ENCODE assay signal across 16 mouse cellular contexts in the genomic region with DNA sequence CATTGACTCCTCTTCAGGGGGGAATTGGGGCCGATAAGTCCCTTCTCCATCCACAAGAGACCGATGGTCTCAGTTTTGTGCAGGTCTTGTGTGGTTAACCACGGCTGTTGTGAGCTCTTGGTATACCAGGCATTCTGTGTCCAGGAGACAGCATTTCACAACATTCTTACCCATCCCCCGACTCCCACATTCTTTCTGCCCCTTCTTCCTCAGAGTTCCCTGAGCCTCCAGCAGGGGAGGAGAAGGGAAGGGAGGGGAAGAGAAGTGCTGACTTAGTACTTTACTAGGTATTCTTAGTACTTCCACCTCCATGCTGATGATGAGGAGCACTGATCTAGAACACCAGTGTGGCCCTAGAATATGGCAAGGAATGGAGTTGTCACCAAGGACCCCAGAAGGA.
"Had no signal": no experiment of that assay in that cellular context is flagged by ENCODE, and none has a peak within 500 bp of the region (broad histone marks: within the 10 kb centered on the region; RNA-seq: fewer than 3 reads in every experiment).

No protein-coding gene starts in this region.

- H3K4me3 ChIP-seq: liver, embryonic 13.5 days; liver, embryonic 15.5 days; megakaryocyte, embryonic 14.5 days; midbrain, embryonic 13.5 days; midbrain, embryonic 15.5 days; neural tube, embryonic 12.5 days; stomach, embryonic 15.5 days had no signal

- H3K36me3 ChIP-seq: liver, embryonic 13.5 days; liver, embryonic 15.5 days; midbrain, embryonic 13.5 days; midbrain, embryonic 15.5 days; neural tube, embryonic 12.5 days; stomach, embryonic 15.5 days had no signal

- H3K27ac ChIP-seq: liver, embryonic 13.5 days; liver, embryonic 15.5 days; midbrain, embryonic 13.5 days; midbrain, embryonic 15.5 days; neural tube, embryonic 12.5 days; stomach, embryonic 15.5 days; stomach, postnatal 0 days had no signal

- H3K9ac ChIP-seq: liver, embryonic 13.5 days; liver, embryonic 15.5 days; lung, embryonic 14.5 days; midbrain, embryonic 13.5 days; midbrain, embryonic 15.5 days; neural tube, embryonic 12.5 days; stomach, embryonic 15.5 days had no signal

- H3K27me3 ChIP-seq: liver, embryonic 13.5 days; liver, embryonic 15.5 days; megakaryocyte, embryonic 14.5 days; midbrain, embryonic 13.5 days; midbrain, embryonic 15.5 days; neural tube, embryonic 12.5 days; stomach, embryonic 15.5 days had no signal

- H3K9me3 ChIP-seq: liver, embryonic 13.5 days; liver, embryonic 15.5 days; midbrain, embryonic 13.5 days; midbrain, embryonic 15.5 days; neural tube, embryonic 12.5 days; stomach, embryonic 15.5 days had no signal

- H3K4me1 ChIP-seq: liver, embryonic 13.5 days; liver, embryonic 15.5 days; megakaryocyte, embryonic 14.5 days; midbrain, embryonic 13.5 days; midbrain, embryonic 15.5 days; neural tube, embryonic 12.5 days; stomach, embryonic 15.5 days had no signal

- ATAC-seq: midbrain, embryonic 13.5 days; midbrain, embryonic 15.5 days had no signal

- H3K4me2 ChIP-seq: liver, embryonic 13.5 days; liver, embryonic 15.5 days; lung, embryonic 14.5 days; midbrain, embryonic 13.5 days; midbrain, embryonic 15.5 days; neural tube, embryonic 12.5 days; stomach, embryonic 15.5 days had no signal

- DNase-seq: liver, embryonic 13.5 days; lung, adult 18-20 months; lung, embryonic 14.5 days; lung, postnatal 10 days; lung, postnatal 4 days; right cerebral cortex, postnatal 14 days; thymus, adult 2 months; thymus, postnatal 25 days; thymus, postnatal 4 days had no signal
